Mouse (Mus musculus) adrenal gland, postnatal 25 days (tissue): ENCODE measurements around the gene Emg1. TPM values are rescaled to one million over a fixed set of nuclear protein-coding genes. Genes with fewer than 3 reads are reported as not detected.

ENCODE experiments used
- DNase-seq: peaks from one replicate; pipeline ENCODE4 v3.0.0; 2021; ENCODE audit warnings: mixed read lengths
- long read RNA-seq: library from polyadenylated mRNA; stranded (forward); transcript quantifications from one replicate; pipeline ENCODE4 v2.0.0, GENCODE M21; 2021
- total RNA-seq: library from RNA; stranded (reverse); gene quantifications from 2 replicates; pipeline ENCODE4 v1.2.3, GENCODE M21; 2021

Emg1 gene
- 81.8 and 82.8 TPM in 2 replicates for total RNA-seq
- long read RNA-seq, full-length matches to known transcripts, result 62 of 74 reads
- long read RNA-seq, partial matches to known transcripts, result 2 of 74 reads
- long read RNA-seq, other reads (novel, unspliced or antisense), result 10 of 74 reads

DNA sequence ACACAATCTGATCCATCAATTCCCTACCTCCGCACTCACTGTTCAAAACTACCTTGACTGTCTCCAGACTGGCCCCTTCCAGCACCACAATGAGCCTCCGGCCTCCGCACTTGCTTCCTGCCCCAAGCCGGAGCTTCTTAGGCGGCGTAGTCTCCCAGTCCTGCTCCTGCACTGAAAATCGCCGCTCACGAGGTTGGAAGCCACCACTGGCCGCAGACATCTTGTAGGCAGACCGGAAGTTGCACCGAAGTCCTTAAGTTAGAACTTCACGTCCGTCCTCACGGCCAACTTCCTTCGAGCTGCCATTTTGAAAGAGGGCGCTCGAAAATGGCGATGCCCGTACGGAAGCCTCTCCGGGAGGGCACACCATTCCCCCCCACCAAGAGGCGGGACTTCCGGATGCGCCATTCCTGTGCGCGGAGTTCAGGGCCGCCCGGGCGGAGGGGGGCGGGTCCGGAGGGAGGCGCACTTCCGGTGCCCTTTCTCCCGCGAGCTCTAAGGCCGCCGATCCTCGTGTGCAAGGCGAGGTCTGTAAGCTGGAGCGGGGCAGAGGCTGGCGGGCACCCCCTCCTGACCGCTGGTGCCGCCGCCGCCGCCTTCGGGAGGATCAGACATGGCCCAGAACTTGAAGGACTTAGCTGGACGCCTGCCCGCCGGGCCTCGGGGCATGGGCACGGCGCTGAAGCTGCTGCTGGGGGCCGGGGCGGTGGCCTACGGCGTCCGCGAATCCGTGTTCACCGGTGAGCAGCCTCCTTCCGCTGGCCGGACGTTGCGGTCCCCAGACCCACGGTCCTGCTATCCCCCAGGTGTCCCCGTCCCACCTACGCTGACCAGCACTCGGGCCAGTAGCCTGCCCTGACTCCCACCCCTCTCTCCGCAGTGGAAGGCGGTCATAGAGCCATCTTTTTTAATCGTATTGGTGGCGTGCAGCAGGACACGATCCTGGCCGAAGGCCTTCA is at the start of gene Emg1, which contains the start of gene Phb2:
Gene Emg1, minus strand, starts transcription at position 355 of the 959 bp plus-strand sequence.
Gene Phb2, plus strand, starts transcription at position 513 of the 959 bp plus-strand sequence.
- peak; percentile 98 for DNase-seq

DNA sequence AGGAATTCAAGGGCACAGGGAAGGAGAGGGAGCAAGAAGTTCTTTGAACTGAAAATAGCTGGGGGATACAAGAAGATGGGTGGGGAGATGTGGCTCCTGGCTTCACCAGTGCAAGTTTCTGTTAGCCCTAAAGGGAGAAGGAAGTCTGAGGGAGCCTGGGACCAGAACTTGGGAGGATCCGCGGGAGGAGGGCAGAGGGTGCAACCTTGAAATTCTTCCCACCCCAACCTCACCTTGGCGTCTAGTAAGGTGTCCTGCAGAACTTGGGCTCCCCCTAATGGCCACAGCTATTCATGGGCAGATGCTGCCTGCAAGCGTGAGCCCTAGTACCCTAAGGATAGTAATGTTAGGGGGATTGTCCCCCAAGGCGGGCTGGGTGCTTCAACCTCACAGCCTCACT is 47.3 kb upstream of the Emg1 start:
- DNase-seq, result peak; percentile 83

- DNase-seq, result no peak
These were observed 46.9 kb upstream of the Emg1 start for GRCm38 (mm10) chr6:124758849-124759232.

GRCm38 (mm10) chr6:124757909-124758848 is 46.2 kb upstream of the Emg1 start:
- peak; percentile 52 for DNase-seq

GRCm38 (mm10) chr6:124757351-124757880 is 45.4 kb upstream of the Emg1 start:
- DNase-seq, result no peak

DNA sequence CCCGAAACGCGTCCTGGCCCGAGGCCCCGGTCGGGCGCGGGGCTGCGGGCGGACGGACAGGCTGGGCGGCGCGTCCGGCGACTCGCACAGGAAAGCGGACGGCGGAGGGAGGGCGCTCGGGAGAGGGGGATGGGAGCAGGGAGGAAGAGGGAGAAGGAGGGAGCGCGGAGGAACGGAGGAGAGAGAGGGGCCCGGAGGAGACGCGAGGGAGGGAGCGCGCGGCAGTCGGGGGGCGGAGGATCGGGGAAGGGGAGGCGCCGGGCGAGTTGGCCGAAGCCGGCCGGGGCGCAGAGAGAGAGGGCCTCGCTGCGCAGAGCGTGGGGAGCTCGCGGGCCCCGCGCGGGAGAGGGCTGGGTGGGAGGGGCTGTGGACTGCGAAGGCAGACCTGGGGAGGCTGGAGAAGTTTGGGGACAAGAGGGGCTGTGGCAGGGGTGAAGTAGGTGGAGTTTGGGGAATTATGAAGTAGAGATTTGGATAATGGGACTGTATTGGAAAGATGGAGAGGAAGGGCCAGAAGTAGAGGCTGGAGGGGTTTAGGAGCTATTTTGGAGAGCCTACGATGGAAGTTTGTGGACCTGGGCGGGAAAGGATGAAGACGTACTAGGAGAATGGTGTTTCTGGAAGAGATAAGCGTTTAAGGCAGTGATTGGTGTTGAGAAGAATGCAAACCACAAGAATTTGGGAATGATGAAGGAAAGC is 44.8 kb upstream of the Emg1 start:
- DNase-seq, result peak; percentile 87

DNA sequence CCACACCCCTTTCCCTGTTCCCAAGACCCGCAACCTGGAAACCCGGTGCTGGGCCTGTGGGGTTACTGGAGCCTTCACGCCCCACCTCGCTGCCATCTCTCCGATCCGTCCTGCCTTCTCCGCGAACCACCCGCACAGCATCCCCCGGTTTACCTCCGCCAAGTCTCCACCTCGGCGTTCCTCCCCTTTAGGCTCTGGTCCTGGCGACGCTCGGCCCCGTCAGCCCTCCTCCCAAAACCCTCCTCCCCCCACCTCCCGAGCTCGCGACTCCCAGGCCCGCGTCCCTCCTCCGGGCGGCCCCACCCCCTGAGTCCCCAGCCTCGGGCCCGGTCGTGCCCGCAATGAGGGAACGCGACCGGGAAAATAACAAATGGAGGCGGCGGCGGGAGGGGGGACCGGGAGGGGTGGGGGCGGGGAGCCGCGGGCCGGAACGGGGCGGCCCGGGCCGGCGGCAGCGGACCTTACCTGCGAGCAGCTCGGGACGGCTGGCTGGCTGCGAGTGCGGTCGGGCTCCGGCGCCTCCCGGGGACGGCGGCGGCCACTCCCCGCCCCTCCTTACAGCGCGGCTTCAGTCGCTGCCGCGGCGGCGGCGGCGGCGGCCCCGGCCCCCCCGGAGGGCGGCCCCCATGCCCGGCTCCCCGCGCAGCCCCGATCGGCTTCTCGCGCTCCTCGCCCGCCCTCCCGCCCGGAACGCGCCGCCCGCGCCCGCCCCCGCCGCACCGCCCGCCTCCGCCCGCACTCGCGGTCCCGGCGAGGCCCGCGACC is 44.0 kb upstream of the Emg1 start, which contains the start of the genes Gm45234 and Atn1:
Gene Gm45234, minus strand, starts transcription at position 191 of the 765 bp plus-strand sequence.
Gene Atn1, minus strand, starts transcription at position 694 of the 765 bp plus-strand sequence.
- peak; percentile 82 for DNase-seq

GRCm38 (mm10) chr6:124755306-124755705 is 43.3 kb upstream of the Emg1 start:
- DNase-seq, result no peak

DNA sequence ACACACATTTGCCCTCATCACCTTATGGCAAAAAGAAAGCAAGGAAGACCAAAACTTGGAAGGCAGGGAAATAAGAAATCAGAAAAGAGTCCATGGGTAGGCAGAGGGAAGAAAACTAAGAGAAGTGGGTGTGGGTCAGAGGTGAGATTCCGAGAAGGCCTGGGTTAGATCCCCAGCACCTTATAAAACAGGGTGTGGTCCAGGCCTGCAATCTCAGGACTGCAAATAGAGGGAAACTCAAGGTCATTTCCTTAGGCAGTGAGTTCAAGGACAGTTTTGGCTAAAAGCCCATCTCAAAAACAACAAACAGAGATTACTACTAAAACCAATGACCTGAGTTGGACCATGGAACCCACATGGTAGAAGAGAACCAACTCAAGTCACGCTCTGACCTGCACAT is 41.9 kb upstream of the Emg1 start:
- no peak for DNase-seq

DNA sequence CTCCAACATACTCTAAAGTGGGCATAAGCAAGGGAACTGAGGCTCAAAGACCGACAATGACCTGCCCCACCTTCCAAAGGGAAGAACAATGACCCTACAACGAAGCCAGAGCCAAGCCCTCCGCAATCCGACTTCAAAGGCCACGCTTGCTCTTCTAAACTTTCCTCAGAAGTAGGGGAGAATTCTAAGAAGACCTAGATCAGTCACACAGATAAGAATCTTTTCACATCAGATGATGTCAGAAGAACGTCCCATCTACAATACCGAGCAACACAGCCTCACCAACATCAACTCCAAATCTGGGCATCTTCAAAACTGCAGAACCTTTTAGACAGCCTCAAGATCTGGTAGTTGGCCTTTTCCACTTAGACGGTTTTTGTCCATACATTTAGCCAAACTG is 38.4 kb upstream of the Emg1 start:
- no peak for DNase-seq

DNA sequence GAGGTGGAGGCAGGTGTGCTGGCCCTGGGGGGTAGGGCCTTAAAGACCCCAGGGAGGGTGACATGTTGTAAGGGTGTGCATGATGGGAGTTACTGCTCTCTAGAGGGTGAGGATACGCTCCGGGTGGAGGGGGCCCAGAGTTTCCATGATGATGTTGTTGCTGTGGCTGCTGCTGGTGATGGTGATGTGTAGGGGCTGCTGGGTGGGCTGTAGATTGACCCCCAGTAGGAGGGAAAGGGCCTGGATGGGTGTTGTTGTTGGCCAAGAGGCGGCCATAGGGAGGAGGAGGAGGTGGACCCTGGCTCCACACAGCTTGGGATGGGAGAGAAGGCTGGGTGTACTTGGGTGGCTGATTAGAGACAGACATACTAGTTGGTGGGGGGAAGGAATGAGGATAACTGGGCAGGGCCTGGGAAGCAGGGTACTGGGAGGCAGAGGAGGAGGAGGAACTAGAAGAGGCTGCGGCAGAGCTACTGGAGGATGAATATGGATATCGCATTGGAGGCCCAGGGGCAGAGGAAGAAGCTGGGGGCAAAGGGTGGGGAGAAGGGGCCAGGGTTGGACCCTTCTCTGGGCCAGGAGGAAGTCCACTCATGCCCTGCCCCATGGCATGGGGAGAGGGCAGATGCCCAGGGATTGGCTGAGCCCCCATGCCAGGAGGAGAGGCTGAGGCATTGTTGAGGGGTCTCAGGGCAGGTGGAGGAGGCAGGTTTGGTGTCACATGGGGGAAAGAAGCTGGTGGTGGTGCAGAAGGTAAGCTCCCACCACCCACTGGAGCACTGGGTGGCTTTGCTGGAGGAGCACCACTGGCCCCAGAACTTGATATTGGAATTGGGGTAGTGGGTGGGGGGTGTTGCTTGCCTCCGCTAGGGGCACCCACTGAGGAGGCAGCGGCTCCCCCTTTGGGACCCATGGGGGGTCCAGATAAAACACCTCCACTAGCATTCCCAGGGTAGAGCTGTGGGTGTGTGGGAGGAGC is 35.0 kb upstream of the Emg1 start:
- no peak for DNase-seq

DNA sequence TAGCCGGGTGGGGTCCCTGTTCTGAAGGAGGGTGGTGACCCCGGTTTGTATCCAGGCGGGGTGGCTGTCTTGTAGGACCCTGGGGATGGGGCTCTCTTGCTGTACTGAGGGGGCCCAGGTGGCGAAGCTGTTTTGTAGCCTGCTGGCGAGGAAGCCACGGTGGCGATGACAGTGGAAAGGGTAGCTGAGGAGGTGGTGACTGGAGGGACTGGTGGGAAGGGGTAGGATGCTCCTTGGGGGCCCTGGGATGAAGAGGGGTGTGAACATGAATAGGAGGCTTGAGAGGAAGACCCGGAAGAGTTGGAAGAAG is 34.3 kb upstream of the Emg1 start:
- no peak for DNase-seq

DNA sequence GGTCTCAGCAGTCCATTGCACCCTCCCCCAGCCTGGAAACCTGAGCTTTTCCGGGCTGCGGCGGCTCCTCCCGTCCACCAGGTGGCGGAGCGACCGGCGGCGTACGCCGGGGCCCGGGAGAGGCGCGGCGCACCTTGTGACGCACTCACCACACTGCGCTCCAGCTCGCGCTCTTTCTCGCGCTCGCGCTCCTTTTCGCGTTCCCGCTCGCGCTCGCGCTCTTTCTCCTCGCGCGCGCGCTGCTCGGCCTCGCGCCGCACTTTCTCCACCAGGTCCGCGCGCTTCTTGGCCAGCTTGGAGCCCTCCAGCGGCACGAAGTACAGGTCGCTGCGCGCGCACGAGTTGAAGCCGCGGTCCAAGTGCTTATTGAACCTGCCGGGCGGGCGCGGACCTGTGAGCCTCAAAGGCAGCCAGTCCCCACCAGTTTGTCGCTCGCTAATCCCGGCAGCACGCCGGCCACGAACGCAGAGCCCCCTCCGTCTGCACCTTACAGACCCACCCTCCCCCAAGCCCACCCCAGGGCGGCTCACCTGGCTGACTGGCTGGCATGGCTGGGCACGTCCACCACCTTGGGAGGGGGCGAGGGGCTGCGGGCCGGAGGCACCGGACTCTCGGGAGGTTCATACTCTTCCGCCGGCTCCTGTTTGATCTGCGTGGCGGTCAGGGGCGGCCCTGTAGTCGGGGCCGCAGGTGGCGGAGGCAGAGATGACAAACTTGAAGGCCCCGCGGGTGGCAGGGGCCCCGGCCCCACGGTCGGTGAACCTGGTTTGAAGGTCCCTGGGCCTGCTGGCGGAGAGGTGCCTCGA is 33.7 kb upstream of the Emg1 start:
- DNase-seq, result peak; percentile 93

GRCm38 (mm10) chr6:124744755-124745321 is 32.9 kb upstream of the Emg1 start:
- no peak for DNase-seq

DNA sequence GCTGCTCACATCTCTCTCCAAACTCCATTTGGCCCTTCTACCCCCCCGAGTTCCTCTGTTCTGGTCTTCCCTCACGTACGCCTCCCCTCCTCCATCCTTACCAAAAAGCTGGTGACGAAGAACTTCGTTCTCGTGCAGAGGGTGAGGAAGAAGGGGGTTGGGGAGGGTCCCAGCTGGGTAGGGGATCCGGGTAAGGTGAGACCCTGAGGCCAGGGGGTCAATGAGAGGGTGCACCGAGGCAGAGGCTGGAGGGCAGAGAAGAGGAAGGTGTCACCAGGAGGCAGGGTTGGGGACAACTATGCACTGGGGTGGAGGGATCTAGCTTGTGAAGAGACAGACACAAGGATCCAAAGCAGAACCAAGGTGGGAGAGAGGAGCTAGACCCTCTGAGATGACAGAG is 31.7 kb upstream of the Emg1 start:
- DNase-seq, result no peak

DNA sequence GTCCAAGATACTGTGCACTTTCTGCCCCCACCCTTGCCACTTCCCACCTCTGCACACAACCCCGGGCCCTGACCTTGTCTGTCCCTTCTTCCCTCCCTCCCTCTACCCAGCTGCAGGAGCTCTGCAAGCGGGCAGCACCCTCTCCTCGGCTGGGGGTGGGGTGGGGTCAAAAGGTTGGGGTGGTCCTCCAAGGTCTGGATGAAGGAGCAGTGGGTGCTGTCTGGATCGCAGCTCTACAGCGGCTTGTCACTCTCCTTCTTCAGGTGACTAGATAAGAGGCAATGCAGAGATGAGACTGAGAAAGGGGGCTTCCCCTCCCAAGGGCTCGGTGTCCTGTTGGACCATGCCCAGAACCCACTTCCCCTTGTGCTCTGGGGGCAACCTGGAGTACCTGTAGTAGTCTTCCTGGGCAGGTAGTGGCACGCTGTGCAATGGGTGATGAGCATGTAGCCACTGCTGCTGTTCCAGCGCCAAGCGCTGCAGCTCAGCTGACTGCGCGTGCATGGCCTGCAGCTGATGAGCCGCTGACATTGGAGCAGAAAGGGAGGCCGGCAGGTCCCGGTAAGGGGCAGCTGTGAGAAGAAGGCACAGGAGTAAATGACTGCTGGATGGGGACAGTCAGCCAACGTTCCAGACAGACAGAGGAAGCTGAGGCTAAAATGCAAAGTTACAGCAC is 31.0 kb upstream of the Emg1 start:
- DNase-seq, result no peak

DNA sequence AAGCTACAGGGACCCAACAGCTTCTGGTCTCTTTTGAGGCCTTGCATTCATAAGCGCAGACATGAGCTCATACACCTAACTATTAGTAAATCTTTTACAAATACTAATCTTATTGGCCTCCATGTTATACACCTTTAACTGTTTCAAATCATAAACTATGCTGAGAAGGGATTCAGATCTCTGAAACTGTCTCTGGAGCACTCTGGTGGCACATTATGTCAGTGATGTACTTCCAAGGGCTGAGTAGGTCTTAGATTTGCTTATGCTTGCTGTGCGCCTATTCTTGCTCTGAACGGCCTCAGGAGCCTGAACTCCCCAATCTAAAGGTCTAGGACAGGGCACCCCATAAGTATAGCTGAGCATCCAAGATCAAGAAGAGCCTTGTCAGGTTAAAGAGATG is 29.9 kb upstream of the Emg1 start:
- DNase-seq, result no peak
